Mouse (Mus musculus): ENCODE measurements around the gene Smarcd2.

Smarcd2 gene

GRCm38 (mm10) chr11:106220603-106221002 lies 52.2 kb downstream of the Smarcd2 start:
- DNase-seq, result no peak

- DNase-seq, result peak; percentile 98
Observed at GRCm38 (mm10) chr11:106216730-106217490, 55.9 kb downstream of the Smarcd2 start, which contains the start of gene Ddx42. Gene Ddx42 (plus strand): TSS chr11:106216926.

GRCm38 (mm10) chr11:106215927-106216729 lies 56.6 kb downstream of the Smarcd2 start, which contains the start of gene Ccdc47:
Gene Ccdc47 (minus strand): TSS chr11:106216344.
- peak; percentile 100 for DNase-seq

- no peak for DNase-seq
Observed at GRCm38 (mm10) chr11:106215450-106215859, 57.3 kb downstream of the Smarcd2 start.

- DNase-seq, result no peak
Observed at GRCm38 (mm10) chr11:106214856-106215255, 57.9 kb downstream of the Smarcd2 start.
